Mouse (Mus musculus) kidney, adult 10 weeks (tissue): Measurements from ENCODE around the gene Rec114. TPM values are rescaled to one million over a fixed set of nuclear protein-coding genes. Genes with fewer than 3 reads are reported as not detected.

Experiments used
- polyA plus RNA-seq: library from polyadenylated mRNA; stranded (reverse); fragments of 350-450 nt; fragmentation: Illumina TruSeq; extraction: RNeasy Lipid Tissue Mini Kit (QIAGEN cat#74804); gene quantifications from one replicate; pipeline ENCODE4 v1.2.3, GENCODE M21; 2014; ENCODE audit warnings: low read depth, low replicate concordance

The Rec114 gene
- not detected for polyA plus RNA-seq

DNA sequence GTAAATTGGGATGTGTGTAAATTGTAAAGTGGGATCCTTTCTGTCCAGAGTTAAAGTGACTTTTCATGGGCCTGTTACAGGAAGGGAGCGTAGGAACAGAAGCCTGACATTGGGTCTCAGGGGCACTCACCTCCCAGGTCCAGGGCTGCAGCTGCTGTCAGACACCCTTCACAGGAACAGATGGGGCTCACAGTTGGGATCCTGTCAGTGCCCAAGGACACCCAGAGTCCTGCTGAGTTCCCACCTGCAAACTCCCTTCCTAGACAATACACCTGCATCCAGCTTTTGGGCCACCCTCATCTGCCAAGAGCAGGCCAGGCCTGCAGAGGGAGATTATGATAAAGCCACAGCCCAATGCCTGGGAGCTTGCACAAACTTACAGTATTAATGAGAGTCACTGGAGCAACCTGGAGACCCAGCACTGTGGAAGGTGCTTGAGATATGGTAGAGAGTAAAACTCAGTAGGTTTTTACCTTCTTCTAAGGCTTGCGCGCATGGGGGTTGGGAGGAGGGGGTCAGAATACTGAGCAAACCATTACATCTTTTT lies at the start of gene Rec114:
Rec114 (minus strand) TSS at position 263 of the 547 bp plus-strand sequence.

Other genes with a start within 250 kb of the Rec114 start
- gene Cd276, start 188.5 kb downstream of the Rec114 start, polyA plus RNA-seq: 0.32 TPM
- gene Nptn, start 161.7 kb downstream of the Rec114 start, polyA plus RNA-seq: 758 TPM
- gene Hcn4, start 79.4 kb upstream of the Rec114 start, polyA plus RNA-seq: not detected